Mouse (Mus musculus) layer of hippocampus, postnatal 14 days (tissue): Measurements from ENCODE around the gene Hmga2. TPM values are rescaled to one million over a fixed set of nuclear protein-coding genes. Genes with fewer than 3 reads are reported as not detected.
A peak's percentile ranks its signal among the peaks of the same experiment; 100 is the strongest.

Experiments
- DNase-seq, 2 experiments: peaks; one replicate each; pipeline ENCODE4 v3.0.0; 2021 to 2022; ENCODE audit warnings: low spot score in 2 of 2, mixed read lengths in 1 of 2
- total RNA-seq, 2 experiments: library from RNA; stranded (reverse); gene quantifications; 2 replicates each; pipeline ENCODE4 v1.2.3; 2021

Gene Hmga2
- total RNA-seq, 2 experiments from 2014 or later, result 0.10 to 0.12 TPM

DNA sequence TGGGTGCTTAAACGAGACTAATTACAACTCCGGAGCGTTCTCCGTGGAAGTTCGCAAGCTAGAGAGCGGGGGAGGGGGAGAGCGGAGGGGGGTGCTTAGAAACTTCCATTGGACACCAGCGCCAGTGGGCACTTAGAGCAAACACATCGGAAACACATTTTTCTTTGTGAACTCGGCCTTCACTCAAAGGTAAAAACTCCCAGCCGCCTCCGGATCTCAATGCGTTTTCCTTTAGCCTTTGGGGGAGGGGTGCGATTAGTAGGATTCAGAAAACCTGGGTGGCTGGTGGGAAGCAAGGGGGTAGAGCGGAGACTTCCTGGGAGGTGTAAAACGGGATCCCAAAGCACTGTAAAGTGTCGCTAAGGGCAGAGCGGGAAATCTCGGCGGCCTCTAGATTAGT lies 2.0 kb downstream of the Hmga2 start:
- DNase-seq, result no peak

DNA sequence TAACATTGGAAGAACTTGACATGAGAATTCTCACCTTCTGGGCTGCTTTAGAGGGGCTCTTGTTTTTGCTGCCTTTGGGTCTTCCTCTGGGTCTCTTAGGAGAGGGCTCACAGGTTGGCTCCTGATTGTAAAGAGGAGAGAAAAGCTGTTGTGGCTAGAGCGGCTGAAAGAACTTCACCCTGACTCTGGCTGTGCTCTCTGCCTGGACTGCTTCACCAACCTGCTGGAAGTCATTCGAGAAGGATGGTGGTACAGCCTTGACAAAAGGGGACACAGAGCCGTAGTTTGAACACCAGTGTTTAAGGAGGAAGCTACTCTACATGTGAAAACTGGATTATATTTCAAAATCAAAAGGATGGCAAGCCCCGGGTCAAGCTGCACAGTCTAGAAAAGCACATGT lies 3.1 kb downstream of the Hmga2 start:
- DNase-seq, result no peak

DNA sequence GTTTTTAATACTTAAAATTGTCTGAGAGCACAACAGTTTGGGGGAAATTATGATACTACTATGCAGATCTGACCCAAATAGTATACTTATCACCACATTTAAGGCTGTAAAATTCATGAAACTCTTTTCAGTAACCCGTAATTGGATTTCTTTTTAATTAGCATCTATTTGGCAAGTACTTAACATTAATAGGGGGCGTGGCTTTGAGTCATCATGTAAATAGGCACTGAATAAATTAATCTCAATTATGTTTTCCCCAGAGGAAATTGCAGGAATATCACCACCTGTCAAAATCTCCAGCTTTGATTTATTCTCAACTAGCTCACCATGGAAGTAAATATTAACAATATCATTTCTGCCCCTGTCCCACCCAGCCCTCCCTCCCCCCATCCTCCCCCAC lies 3.7 kb downstream of the Hmga2 start:
- no peak for DNase-seq

DNA sequence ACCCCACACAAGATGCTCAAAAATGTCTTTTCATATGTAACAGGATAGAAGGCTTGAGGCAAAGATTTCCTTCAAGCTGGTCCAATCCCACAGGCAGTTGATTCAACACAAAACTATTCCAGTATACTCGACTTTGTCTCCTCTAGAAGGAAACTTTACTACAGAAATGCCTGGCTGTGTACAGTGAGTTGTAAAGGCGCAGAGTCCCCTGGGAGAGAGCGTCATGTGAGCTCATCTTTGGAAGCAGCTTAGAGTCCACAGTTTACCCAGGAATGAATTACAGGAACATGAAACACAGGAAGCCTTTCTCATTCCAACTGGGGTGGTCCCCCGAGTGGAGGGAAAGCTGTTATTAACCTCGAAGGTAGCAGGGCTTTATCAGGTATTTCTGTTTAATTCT lies 11.1 kb downstream of the Hmga2 start:
- DNase-seq, result no peak

DNA sequence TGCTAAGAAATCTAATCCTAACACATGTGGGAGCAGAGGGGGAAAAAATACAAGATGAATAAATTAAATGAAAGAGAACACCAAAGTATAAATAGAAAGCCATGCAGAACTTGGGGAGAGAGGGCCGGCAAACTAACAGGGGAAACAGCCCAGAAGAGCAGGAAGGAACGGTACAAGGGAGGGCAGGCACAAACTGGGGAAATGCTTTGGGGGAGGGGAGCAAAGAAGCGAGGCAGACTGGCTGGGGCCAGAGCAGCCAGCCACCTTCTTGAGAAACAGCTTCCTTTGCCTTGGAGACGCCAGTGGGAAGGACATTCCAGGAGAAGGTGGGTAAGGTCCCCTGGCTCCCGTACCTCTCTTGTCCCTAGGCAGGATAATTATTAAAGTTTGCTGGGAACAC lies 14.5 kb downstream of the Hmga2 start:
- no peak for DNase-seq

DNA sequence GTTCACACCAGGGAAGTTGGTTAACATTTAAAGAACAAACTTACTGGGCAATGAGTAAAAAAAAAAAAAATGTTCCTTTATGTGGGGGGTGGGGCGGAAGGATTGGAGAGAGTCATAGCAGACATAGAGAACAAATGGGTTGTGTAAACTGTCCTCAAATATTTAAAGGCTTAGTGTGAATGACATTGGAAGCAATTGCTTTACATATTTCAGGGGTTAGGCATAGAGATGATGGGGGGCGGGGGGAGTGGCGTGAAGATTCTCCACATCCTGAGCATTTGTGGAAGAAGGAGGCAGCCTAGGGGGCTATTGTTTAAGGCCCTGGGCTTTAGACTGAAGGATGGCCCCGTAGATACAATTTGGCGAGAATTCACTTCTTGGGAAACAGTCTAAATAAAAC lies 15.0 kb downstream of the Hmga2 start:
- no peak for DNase-seq

DNA sequence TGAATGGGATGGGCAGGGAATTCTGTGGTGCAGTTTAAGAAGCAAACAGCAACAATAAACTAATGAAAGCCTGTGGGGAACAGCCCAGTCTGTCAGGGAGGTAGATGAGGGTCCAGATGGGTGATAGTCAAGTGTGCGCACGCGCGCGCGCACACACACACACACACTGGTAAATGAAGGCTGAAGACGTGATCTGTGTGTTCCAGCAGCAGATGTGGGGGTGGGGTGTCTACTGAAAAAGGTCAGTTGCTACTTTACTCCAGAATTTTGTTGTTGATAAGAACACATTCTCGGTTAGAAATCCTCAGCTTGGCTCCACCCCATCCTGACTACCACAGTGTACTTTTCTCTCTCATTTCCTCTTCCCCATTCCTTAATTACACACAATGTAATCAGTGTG lies 17.4 kb downstream of the Hmga2 start:
- DNase-seq, result no peak

DNA sequence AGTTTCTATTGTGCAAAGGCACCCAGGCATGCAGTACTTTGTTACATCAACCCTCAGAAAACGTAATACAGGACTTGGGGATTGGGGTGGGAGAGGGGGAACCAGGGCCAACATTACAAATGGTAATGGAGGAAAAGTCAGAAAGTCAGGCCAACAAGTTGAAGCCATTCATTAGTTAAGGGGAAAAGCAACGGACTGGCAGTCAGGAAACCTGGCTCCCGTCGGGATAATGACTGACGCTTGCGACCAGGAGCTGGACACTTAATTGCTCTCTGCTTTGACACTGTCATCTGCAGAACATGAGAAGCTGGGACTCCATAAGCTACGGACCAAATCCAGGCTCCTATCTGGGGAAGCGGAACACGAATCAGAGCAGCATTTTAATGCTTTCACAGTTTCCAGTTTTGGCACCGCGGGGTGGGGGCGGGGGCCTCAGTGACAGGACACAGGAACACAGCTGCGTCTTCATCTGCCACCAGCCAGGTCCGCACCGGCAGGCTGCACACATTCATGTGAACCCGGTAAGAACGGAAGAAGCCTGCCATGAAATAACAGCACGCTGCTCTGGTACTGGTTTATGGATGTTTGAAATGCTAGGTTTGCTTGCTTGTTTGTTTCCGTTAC lies 26.5 kb downstream of the Hmga2 start:
- no peak for DNase-seq

DNA sequence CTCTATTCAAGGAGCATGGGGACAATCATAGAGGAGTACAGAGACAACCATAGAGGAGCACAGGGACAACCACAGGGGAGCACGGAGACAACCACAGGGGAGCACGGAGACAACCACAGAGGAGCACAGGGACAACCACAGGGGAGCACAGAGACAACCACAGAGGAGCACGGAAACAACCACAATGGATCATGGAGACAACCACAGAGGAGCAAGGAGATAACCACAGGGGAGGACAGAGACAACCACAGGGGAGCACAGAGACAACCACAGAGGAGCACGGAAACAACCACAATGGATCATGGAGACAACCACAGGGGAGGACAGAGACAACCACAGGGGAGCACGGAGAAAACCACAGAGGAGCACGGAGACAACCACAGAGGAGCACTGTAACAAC lies 29.5 kb downstream of the Hmga2 start:
- no peak for DNase-seq

DNA sequence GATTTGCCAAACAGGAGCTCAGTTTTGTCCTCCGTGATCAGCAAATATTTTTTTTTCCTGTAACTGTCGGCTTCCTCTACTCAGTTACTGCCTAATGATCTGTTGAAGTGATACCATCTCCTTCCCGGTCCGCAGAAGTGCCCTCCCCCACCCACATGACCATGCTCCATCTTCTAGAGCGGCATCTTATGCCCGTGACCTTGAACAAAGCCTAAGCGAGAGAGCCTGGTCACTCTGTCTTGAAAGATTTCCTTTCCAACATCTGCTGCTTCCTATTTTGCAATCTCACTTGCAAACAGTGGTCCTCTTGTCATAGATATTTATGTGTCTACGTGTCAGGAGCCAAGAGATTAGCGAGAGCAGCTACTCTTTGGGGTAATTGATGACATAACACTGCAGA lies 30.1 kb downstream of the Hmga2 start:
- no peak for DNase-seq

DNA sequence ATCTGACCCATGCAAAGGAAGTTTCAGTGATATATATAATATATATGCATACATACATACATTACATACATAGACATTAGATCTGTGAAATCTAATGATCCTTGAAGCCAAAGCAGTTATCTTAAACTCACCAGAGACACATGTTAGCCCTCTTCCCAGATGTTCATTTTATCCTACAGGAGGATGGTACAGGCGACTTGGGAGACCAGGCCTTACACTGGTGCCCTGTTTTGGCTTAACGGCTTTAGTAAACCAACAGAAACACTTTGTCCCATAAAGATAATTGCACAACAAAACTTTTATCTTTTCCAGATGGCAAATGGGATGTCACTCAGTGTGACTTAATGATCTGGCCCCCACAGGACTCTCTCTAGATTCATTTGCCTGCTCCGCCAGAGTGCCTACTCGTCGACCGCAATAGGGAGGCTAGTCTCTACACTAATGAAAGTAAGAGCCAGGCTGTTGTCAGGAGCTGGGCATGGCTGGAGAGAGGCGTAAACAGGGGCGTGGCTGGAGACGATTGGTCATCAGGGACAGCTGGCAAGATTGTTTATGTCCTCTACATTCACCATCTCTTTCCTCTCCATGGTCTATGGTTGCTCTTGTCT lies 31.7 kb downstream of the Hmga2 start:
- DNase-seq, result no peak

DNA sequence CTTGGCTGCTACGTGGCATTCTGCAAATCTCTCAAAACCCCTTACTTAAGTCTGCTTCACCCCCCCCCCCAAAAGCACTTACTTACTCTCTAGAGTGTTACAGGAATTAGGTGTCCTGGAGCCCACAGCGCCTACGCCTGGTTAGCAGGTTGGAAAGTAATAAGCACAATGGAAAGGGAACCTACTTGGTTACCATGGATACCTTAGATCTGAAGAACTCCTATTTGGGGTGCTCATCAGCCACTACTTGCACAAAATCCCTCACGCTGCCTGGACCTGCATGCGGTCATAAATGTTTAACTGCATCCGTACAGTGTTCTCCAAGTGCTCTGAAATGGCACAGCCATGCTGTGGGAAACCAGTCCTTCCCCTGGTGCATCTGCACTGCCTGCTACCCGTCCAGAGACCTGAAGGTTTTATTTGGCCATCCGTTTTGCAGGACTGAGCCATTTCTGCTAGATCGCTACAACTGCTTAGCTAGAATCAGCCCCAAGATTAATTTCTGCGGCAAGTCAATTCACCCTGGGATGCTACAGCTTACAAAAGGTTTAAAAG lies 32.4 kb downstream of the Hmga2 start:
- no peak for DNase-seq

DNA sequence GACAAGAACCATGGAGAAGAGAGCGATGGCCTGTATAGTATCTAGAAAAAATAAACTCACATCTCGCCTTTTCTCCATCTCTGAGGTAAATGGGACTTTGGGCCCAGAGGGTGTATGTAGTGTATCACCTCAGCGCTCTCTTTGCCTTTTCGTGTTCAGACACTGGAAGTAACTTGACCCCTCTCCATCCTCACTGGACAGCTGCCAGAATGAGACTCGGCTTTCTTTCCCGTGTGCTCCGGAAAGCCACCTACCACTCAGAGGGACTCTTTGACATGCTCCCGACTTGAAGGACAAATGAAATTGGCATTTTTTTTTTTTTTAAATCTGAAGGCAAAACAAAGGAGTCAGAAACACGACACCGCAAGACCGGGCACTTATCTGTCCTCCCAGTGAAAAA lies 35.0 kb downstream of the Hmga2 start:
- no peak for DNase-seq

DNA sequence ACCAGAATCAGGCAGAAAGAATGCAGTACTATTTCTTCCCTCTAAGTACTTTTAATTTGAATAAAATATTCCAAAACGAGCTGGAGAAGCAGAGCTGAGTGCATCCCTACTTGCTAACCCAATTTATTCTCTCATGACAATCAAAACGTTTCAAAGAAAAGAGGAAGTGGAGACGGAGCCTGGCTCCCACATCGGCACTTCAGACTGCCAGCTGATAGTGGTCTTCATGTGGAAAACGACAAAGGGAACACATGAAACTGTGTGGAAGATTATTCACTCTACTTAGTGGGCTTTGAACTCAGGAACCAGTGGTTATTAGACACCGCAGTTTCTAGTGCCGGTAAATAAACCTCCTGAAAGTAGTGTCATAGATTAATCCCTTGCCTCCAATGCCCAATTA lies 41.8 kb downstream of the Hmga2 start:
- no peak for DNase-seq

DNA sequence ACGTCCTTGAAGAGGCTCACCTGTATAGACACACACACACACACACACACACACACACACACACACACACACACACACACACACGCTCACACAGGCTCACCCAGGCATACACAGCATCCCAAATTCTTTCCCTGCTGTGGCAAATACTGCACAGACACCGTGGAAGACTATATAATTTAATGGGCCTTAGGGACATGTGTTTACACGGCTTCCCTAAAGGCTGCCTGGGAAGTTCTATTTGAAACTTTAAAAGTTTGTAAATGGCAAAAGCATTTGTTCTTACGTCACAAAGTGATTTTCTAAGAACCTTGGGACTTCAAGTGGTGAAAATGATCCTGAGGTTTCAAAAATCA lies 42.8 kb downstream of the Hmga2 start:
- DNase-seq, result no peak

DNA sequence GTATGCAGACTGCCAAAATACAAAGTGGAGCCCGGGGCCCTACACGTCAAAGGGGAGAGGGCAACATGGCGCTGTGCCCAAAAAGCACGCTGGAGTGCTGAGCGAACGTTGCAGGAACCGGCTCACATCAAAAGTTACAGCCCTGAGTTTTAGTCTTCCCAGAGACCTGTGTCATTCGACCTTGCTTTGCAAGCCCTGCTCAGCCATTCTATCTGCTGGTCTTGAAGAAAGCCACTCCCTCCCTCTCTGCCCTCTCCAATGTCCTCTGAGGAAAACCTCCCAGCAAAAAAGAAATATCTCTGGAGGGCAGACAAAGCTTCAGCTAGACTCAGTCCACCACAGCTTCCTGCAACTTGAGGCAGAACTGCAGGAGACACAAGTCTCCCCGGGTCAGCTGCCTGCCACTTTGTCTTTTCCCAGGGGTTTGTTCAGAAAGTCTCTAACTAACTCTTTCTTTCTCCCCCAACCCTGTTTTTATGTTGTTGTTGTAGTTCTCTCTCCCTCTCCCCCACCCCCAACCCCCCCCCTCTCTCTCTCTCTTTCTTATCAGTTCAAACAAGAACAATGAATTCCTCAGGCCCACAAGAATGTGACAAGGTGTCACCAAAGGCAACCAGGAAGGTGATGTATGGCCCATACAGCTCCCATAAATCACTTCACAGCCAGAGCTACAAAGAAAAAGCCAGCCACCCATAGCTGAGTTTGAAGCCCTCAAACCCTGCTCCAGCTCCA lies 43.4 kb downstream of the Hmga2 start:
- DNase-seq, result no peak

DNA sequence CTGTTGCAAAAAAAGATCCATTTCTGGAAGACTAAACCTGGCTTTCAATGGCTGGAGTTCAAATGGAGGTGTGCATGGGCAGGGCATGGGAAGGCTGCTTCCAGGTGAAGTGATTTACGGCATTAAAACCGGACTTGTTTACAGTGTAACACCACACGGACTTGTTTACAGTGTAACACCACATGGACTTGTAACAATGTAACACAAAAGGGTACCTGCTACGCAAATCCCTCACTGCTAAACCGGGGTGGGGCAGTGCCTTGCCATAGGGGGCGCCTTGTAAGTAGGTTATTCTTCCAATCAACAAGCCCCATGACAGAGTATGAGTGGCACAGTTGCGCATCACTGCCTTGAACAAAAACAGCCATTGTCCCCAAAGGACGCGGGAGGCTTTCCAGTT lies 44.2 kb downstream of the Hmga2 start:
- DNase-seq, result no peak

DNA sequence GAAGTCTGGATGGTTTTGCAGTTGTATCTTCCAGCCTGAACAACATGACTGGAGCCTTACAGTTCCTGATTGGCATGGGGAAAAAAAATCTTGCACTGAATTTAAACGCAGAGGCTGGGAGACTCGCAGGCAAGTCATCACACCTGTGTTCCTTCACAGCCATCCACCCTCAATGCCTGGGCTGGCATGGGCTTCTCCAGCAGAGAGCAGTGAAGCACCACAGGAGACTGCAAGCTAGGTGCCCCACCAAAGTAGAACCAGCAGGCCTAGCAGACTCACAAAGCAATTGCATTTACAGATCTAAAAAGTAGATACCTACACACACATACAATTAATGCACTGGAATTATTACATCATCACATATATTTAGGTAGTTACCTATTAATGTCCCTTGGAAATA lies 44.8 kb downstream of the Hmga2 start:
- no peak for DNase-seq

DNA sequence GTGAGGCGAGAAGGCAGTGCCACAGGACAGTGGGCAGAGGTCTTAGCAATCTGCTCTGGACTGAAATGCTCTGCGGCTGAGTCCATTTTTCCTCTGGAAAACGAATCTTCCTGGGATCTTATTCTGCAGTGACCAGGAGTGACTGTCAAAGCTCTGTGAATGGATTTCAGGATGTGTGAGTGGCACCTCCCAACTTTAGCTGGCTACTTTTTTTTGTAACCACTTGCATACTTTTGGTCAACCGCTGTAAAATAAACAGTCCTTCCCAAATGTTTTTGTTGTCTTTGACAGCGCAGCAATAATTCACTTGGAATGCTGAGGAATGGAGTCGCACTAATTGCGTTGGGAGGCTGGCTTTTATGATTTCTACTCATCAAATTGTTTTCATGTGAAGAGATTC lies 45.8 kb downstream of the Hmga2 start:
- no peak for DNase-seq

DNA sequence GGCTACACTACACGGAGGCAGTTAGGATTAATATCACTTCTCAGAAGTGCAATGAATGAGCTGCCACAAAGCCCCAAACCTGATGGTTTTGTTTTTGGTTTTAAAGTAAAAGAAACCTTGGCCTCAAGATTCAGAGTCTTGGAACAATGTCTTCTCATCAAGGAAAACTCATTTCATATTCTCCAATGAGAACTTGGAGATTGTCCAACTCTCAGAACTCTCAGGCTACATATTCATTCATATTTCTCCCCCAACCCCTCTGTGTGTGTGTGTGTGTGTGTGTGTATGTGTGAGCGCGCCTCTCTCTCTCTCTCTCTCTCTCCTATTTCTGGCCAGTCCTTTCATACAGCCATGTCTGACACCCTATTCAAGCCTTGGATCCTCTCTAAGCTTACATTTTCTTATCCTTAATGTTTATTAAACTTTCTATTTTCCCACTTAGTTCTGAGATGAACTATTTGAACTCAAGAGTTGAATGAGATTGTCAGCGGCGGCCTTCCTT lies 46.5 kb downstream of the Hmga2 start:
- DNase-seq, result no peak

DNA sequence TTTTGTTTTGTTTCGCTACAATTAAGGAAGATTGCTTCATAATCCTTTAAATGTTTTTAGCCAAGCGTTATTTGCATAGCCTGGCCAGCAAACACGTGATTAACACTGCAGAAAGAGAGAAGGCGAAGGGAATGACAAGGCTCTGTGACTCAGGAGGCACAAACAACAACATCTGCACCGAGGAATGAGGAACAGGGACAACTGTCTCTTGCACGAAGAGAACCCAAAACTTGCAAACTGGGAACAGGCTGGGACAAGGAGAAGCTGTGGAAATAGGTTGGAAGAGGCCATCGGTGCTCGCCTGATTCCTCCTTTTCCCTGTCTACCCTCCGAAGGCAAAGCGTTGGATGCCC lies 47.1 kb downstream of the Hmga2 start:
- DNase-seq, result no peak

DNA sequence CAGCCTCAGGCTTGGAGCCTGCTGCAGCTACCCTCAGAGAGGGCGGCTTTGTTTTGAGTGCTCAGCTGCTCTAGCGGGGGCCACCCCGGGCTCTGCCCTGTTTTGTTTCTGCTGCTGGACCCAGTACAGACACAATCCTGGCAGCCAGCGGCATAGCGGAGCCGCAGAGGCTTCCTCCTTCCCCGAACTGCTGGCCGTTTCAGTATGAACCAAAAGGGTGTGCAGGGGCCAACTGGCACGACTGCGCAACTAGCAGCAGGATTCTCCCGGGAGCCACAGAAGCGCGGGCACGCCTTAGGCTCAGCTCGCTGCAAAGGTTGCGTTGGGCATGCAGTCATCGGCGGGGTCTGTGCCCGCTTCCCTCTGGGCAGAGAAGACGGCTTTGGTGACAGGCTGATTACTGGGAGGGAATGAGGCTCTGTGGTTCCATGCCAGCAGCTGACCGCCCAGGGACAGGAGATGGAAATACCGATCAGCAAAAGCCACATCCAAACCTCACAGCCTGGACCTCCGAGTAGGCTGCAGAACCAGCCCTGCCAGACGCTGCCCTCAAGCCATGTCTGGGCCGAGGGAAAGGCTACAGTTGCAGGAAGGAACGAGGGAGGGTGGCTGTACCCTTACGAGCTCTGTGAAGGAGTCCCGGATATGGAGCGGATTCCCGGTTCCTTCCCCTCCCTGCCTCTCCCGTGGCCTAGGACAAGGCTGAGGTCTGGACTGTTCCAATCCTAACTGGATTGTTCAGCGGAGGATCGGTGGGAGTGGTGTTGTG lies 47.7 kb downstream of the Hmga2 start:
- DNase-seq, result peak; percentile 8 to 43
